Mouse (Mus musculus) adipocyte (in vitro differentiated cells): ENCODE data around the gene Casp4.

Experiments used
- DNase-seq: peaks from one replicate; pipeline ENCODE4 v3.0.0-alpha.2; 2016; ENCODE audit warnings: low spot score

Gene Casp4

DNA sequence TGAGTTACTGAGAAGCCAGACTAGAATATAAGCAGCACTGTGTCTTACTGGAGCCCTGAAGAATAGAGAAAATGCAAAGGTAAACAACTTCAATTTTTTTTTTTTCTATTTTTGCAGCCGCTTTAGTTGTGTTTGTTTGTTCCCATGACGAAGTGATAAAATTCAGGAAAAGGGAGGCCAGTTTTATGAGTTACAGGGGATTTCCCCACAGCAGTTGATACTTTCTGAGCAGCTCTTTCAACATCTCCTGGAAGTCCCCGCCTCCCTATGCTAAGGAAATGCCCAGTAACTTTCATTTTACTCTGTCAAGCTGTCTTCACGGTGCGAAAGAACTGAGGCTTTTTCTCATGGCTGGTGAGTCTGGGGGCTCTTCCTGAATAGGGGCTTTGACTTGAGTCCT, at the start of gene Casp4:
TSS of gene Casp4 (plus strand) at position 268 of the 400 bp plus-strand sequence.
- DNase-seq = peak; percentile 77

DNA sequence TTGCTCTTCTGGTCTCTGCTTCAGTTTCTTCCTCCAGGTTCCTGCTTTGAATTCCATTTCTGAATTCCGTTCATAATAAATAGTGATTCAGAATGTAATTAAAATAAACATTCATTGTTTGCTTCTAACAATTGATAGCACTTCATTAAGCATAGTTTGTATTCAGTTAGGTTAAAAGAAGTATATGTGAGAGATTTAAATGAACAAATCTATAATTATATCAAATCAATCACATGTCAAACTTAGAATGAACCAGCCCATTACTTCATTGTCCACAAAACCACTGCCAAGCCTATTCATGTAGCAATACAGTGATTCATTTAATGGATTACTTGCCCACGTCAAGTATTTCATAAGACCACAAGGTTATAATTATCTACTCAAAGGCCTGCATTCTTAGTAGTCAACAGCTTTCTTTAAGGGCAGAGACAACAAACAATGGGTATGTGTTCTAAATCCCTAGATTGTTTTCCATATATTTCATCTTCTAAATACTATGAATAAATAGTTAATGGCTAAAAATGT, 44.6 kb upstream of the Casp4 start:
- DNase-seq = peak; percentile 6

DNA sequence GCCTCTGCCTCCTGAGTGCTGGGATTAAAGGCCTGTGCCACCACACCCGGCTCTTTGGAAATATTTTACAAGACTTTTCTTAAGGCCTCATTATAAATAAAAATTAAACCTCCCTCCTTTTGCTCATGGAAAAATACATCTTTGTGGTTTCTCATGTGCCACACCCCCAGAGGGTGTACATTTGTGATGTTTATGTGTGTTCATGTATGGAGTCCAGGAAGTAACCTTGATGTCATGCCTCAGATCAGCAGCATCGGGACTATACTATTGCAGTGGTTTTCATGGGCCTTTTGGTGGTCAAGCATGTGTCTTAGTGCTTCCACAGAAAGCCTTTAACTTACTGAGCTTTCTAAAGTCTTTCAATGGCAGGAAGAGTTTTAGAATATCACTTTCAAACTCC, 38.4 kb upstream of the Casp4 start:
- no peak for DNase-seq

DNA sequence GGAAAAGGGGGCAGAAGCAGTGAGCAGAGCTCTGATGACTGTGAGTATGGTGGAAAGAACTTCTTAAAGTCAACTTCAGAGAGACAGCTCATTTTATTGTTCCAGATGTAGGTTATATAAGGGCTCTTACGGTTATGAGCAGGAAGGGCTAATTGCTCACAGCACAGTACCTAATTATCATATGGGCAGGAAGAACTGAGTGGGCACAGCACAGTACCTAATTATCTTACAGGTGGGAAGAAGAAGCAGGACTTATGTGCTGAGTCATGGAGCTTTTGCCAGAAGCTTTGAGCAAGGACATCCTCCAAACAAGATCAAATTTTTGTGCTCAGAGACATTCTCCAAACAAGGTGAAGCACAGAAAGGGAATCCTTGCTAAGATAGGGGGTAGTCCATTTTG, 37.7 kb upstream of the Casp4 start:
- no peak for DNase-seq

DNA sequence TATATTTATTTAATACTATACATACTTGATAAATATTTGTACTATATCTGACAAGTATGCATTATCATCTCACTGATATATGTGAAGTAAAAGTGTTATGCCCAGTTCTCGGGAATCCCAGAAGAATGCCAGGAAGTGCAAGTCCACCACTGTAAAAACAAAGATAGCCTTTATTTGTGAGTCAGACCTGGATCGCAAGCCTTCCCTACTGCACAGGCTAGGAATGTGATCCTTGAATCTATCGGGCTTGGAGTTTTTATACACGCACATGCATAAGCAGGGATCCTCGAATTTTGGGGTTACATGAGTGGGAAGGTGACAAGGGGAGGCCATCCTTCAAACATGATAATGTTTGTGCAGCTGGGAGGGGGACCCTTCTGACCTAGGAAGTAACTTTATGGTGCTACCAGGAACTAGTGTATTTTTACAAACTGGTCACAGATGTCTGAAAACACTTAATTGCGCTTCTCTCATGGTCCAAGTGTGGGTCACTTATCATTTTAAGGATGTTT, 37.2 kb upstream of the Casp4 start:
- DNase-seq = no peak

DNA sequence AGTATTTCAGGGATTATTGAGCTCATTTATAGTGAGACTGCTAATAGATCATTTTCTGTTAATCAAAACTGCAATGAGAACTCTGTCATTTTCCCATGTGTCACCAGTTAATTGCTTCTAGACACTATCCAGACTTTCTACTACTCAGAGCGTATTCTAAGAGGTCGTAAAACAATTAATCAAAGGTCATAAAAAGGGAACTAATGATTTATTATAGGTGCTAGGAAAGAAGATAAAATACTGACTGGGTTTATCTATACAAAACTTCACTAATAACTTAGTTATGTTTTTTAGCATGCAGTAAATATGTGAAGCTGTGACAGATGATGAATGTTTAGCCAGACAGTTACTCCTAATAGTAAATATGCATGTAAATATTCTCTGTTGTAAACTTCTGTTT, 22.6 kb upstream of the Casp4 start:
- no peak for DNase-seq

DNA sequence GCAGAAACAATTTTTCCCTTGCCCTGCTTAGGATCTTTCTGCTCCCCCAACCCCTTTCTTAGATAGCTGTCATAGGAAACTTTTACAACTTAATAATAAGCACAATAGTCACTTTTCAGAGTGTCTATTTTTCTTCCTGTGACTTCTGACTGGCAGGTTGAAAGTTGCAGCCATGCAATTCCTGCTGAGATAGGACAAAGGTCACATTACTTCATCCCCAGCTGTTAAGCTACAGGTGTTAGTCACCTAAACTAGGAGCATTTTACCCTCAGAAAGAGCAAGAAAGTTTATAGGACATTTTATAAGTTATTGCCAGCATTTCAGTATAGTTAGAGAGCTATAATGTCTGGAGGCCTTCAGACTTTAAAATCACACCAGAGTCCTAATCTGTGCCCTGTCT, 22.0 kb upstream of the Casp4 start:
- no peak for DNase-seq

DNA sequence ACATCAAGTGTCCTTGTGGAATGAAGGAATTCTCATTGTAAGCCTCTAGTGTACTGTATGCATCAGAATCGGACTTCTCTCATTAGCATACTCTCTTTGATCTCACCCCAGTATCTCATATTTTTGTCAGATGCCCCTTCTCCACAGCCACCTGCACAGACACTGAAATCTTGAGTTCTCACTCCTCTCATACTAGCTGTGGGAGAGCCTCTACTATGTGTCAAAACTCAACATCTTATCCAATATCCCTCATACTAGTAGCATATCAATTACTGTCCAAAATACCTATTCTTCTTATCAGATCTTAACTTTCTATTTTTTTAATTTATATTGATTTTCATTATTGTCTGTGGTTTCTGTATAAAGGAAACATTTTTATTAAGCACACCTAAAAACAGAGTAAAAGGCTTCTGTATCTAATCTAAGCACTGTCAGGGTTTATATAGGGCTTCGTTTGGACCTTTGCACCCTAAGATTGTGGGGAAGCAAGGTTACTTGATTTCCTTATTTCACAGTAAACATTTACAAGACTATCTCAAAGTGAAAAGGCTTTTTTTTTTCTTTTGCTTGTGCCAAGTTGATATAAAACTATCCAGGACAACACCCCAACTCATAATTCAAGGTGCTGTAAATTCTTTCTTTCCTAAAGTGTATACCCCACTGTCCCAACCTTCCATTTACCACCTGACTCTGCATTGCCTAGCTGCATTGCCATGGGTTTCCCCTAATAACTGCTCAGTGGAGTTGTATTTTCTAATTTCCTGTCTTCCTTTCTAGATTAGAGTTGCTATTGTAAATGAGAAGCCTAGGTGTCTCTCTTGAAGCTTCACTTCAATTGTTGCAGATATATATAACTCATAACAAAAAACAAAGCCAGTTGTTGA, 12.0 kb upstream of the Casp4 start:
- no peak for DNase-seq

DNA sequence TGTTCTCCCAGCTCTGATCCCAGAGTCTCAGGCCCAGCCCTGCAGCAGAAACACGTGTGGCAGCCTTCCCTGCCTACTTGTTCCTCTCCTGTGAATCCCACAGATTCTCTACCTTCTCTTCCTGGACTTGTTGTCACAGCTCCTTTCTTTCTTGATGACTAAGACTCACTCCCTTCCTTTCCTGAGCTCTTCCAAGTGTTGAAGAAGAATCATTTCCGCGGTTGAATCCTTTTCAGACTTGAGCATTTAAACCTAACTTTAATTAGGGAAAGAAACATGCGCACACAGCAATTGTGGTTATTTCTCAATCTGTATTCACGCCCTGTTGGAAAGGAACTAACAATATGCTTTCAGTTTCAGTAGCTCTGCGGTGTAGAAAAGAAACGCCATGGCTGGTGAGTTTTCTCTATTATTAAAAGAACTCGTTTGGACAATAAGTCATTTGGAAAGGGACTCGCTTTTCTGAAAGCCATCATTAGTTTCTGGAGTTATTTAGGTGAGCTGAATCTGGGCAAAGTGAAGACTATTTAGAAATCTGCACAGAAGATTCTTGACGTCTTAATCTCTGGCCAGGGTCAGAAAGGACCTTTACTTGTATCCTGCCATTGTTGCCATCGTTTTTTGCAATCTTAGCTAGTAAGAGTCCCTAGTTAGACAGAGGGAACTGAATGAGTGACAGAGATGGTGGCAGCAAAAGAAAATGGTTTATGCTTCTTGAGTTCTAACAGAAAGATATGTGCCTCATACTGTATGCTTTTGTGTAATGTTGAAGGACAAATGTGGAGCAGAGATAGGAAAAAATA, 10.1 kb upstream of the Casp4 start, which contains the start of gene Casp1:
TSS of gene Casp1 (plus strand) at position 189 of the 803 bp plus-strand sequence.
- DNase-seq = no peak

DNA sequence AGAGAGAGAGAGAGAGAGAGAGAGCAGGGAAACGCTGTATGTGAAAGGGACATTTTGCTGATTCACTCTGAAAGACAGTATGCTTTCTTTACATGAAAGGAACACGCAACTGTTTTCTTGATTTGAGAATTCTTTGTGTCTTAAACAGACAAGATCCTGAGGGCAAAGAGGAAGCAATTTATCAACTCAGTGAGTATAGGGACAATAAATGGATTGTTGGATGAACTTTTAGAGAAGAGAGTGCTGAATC, 9.6 kb upstream of the Casp4 start:
- no peak for DNase-seq

DNA sequence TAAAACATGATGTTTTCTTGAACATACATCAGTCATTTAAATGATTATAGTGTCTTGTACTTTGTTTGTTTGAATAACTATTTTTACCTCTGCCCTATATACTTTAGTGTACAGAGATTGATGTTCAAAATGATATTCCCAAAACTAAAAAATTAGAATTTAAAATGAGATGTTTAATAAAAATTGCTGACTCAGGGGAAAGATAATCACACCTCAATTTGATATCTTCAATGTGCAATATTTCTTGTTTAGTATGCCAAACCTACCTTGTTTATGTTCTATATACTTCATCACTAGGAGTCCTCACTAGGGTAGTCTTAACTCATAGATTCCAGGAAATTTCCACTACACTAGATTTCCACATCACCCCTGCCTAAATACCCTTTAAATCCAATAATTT, 1.5 kb downstream of the Casp4 start:
- DNase-seq = no peak

DNA sequence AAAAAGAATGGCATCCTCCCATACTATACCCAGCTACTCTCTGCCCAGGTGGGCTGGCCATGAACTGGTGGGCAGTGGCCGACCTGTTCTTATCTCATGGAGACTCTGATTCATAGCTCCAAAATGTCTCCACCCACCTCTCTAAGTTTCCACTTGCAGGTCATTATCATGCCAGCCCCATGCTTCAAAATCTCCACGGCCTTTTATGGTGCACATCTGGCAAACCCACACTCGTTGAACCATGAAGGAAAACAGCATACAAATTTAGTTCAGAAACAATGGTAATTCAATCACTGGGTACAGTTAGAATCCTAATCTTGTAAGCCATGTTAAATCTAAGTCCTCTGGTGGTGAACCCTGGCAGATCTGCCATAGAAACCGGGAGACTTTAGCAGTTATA, 2.8 kb downstream of the Casp4 start:
- DNase-seq = no peak

DNA sequence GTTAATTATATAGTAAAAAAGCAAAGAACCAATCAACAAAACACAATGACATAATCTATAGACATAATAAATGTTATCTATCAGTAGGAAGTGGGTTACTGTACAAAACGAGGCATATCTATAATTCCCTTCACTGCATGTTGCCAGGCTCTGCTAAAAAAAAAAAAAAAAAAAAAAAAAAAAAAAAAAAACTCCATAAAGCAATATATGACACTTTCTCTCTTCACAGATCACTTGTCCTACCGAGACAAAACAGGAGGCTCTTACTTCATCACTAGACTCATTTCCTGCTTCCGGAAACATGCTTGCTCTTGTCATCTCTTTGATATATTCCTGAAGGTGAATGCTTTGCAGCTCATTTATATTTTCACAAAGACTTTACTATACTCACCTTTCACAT, 19.6 kb downstream of the Casp4 start:
- DNase-seq = no peak

DNA sequence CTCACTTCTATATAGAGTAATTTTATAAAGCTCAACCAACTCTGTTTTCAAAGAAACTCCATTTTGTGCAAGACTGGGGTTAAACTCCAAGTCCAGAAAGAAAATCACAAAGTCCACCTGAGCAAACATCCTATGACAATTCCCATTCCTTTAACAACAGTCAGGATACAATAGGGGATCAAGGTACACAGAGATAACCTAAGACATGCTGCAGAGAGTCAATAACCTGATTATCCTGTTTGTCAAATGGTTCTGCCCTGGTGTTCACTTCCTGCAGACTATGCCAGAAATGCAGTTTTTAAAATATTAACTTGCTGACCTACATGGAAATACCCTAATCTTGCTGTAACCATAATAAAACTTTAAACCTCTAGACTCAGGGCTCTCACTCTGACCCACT, 23.8 kb downstream of the Casp4 start:
- no peak for DNase-seq

DNA sequence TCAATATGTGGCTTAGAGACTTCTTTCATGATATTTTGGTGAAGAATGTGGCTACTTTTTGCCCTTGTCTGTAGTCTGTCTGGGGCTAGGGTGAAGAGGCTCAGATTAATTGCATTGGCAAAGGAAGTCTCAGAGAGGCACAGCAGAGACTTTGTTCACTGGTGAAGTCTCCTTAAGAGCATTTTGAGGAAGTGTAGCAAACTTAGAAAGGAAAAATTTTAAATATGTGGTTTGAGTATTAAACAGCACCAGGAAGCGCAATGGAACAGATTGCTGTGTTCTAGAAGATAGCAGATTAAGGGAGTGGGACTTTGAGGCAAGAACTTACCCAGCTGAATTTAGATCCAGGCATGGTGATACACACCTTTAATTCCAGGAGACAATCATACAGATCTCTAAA, 24.8 kb downstream of the Casp4 start:
- no peak for DNase-seq

DNA sequence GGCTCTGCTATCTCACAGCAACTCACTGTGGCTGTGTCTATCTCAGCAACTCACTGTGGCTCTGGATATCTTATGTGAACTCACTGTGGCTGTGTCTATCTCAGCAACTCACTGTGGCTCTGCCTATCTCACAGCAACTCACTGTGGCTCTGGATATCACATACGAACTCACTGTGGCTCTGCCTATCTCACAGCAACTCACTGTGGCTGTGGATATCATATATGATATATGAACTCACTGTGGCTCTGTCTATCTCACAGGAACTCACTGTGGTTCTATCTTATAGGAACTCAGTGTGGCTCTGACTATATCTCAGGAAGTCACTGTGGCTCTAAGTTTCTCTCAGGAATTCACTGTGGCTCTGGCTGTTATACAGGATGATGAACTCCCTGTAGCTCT, 34.5 kb downstream of the Casp4 start:
- no peak for DNase-seq

DNA sequence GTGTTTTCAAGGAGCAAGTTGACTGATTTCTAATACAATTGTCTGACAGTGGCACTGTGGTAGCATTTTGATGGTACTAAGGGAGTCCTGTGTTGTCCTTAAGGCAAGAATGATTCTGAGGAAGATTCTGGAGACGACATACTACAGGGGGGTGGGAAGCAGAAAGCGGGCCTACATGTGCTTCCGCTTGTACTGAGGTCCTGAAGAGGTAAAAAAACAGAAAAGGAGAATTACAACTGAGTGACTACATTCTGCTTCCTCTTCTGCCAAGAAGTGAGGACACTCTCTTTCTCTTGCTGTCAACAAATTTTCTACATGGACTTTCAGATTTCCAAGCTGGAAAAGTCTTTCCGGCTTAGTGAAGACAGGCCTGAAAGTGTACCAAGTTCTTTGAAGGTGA, 35.5 kb downstream of the Casp4 start:
- DNase-seq = peak; percentile 16

DNA sequence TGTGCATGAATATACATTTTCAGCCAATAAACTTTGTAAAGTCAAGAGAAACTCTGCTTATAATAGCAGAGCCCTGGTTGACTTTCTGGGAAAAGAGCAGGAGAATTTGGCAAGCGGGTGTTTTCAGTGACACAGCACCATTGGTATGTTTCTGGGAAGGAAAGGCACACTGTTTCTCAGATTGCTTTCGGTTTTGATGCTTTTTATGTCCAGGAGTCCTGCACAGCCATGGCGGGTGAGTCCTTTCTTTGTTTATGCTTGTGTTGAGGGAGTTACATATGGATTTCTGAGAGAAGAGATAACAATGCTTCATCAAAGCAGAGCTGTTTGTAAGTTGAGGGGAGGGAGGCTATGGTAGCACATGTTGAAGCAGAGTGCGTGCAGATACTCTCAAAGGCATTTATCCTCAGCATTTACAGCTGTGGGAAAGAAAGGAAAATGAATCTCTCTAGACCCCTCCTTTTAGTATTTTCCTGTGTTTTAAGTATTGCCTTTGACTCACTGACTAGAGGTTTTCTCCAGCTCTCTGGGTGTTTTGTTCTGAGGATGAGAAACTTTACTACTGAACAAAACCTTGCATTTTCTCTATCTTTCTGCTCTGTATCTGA, 36.8 kb downstream of the Casp4 start, which contains the start of gene Casp12:
TSS of gene Casp12 (plus strand) at position 140 of the 608 bp plus-strand sequence.
- DNase-seq = peak; percentile 86

DNA sequence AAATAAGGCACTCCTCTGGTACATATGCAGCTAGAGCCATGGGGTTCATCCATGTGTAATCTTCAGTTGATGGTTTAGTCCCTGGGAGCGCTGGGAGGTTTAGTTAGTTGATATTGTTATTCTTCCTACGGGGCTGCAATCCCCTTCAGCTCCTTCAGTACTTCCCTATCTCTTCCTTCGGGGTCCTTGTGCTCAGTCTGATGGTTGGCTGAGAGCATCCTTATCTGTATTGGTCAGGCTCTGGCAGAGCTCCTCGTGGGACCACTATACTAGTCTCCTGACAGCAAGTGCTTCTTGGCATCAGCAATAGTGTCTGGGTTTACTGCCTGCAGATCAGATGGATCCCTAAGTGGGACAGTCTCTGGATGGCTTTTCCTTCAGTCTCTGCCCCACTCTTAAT, 38.8 kb downstream of the Casp4 start:
- DNase-seq = no peak

DNA sequence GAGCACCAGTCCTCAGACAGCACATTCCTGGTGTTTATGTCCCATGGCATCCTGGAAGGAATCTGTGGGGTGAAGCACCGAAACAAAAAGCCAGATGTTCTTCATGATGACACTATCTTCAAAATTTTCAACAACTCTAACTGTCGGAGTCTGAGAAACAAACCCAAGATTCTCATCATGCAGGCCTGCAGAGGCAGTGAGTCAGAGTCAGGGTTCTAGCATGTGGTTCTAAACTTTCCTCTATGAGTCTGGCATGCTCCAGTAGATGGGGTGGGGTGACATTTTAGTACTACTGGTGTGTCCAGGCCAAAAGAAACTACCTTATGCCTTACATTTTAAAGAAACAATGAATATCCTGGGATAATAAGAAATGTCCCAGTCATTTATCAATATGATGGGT, 45.0 kb downstream of the Casp4 start:
- DNase-seq = no peak

DNA sequence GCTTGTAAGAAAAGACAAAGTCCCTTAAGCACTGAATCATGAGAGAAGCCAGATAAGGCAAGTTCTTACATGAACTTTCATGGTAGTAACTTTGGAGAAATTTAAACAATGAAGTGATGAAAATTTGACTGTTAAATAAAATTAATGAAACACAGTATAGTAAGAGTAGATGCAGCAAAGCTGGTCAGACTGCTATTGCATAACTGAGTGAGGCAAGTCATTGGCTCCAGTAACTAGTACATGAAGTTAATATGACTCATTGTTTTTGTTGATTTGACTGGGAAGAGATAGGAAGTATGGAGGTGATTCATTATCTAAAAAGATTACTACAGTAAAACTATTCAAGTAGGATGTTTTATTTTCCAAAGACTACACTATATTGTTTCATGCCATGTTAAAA, 48.2 kb downstream of the Casp4 start:
- peak; percentile 67 for DNase-seq
